Mouse (Mus musculus) E14TG2a.4 (cell line): ENCODE measurements around the gene Acot2.

Experiments
- CTCF ChIP-seq: conservative IDR thresholded peaks from 2 replicates; pipeline ENCODE4 v1.5.1; 2014; ENCODE audit warnings: low read length
- POU5F1 ChIP-seq: IDR thresholded peaks from 2 replicates; pipeline ENCODE4 v1.6.1; 2014; ENCODE audit warnings: low read length, borderline replicate concordance

- TF ChIP-seq CTCF: no peak
- TF ChIP-seq POU5F1: no peak
These were observed 45.7 kb upstream of the Acot2 start for GRCm38 (mm10) chr12:83941938-83942337.
